Mouse (Mus musculus) megakaryocyte progenitor cell, adult 5-6 weeks (primary cell): ENCODE data around the gene Ncor1. TPM values are rescaled to one million over a fixed set of nuclear protein-coding genes. Genes with fewer than 3 reads are reported as not detected.

Experiments
- ATAC-seq: replicated peaks from 2 replicates; pipeline ENCODE4 v1.8.0; 2016; ENCODE audit warnings: mild to moderate bottlenecking, moderate TSS enrichment, inconsistent platforms; ENCODE audit not compliant: poor library complexity
- total RNA-seq, 2 experiments: library from RNA; stranded (forward) in 1 of 2; stranded (reverse) in 1 of 2; fragments of 157-497, 149-512 nt in 1 of 2; fragments of 200-1000 nt in 1 of 2; gene quantifications; 2 replicates each; pipeline versions ENCODE4 v1.2.3 to v1.2.4; 2015 to 2017

Gene Ncor1
- total RNA-seq, 2 experiments from 2014 or later = 211 to 377 TPM

DNA sequence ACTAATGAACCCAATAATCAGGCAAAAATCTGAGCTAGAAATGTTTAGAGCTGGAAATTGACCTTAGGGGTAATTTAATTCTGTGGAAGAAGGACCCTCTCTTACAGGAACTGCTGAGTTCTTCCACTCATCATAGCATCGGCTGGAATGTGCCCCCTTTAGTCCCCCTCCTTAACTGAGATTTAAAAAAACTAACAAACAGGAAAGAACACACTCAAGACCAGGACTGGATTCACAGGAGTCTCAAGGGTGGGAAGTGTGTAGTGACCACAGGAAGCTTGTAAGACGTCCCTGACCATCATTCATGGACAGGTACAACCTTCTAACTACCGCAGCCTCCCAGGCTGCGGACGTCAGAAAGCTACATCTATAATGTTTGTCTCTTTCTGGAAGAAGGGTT is 187.5 kb downstream of the Ncor1 start:
- no peak for ATAC-seq

GRCm38 (mm10) chr11:62269097-62269496 is 189.2 kb downstream of the Ncor1 start:
- ATAC-seq = no peak

DNA sequence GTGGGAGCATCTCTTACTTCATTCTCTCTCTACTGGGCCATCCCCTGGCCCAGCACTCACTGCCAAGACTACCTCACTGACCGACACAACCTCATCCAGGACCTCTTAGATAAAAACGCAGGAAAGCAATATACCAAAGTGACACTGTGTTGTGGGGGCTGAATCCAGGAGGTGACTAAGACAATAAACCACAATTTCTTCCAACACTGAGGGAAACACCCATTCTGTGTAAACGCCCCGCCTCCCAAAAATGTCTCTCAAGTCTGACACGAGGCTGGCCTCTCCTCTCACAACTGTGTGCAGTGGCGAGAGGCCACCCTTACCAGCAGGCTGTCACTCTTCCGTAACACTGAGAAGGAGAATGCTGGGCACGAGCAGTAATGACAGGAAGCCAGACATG is 190.0 kb downstream of the Ncor1 start:
- ATAC-seq = no peak

DNA sequence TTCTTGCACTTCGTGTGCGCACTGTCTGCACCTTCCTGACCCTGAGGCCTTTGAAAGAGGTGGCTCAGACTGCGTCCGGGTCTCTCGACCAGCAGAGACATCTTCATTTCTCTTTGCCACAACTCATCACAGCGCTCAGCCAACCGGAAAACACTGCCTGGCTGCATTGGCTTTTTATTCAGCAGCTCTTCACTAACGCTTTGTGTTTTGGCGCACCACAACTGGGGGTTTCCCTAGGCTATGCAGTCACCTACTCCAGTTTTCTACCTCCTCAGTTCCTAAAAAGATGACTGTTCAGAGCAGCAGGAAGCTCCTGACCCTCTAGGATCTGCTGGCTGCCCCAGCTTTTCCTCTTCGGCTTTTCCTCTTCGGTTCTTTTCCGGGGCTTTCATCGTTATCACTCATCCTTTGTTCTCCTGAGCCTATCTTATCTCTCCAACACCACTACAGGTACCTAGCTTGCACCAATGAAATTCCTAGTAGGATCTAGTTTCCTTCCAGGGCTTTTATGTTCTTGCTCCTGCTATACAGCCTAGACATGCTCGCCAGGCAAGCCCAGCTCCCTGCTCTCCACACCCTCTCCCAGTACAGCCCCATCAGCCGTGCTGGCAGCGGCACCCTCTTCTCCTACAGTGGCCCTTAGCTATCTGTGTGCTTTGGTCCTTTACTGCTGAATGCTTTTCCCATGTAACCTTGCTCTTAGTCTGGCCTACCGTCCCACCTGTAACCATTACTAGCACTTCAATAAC is 191.7 kb downstream of the Ncor1 start:
- no peak for ATAC-seq

Other genes starting within 250 kb of the Ncor1 start
- 0.42 and 1.1 TPM in 2 replicates for gene Adora2b, start 209.6 kb downstream of the Ncor1 start, total RNA-seq (2015)
- 0.27 and 0.50 TPM in 2 replicates for gene Adora2b, start 209.6 kb downstream of the Ncor1 start, total RNA-seq (2017)
- gene Zswim7, start 177.2 kb downstream of the Ncor1 start, total RNA-seq (2015) = 7.4 and 8.9 TPM in 2 replicates
- gene Zswim7, start 177.2 kb downstream of the Ncor1 start, total RNA-seq (2017) = 5.1 and 9.3 TPM in 2 replicates
- 7.1 and 8.5 TPM in 2 replicates for gene Ttc19, start 177.1 kb downstream of the Ncor1 start, total RNA-seq (2015)
- gene Ttc19, start 177.1 kb downstream of the Ncor1 start, total RNA-seq (2017) = 12.2 and 14.0 TPM in 2 replicates
- gene Pigl, start 81 bp downstream of the Ncor1 start, total RNA-seq (2015) = 6.5 and 9.2 TPM in 2 replicates
- 2.0 and 2.4 TPM in 2 replicates for gene Pigl, start 81 bp downstream of the Ncor1 start, total RNA-seq (2017)
- gene Cenpv, start 80.7 kb upstream of the Ncor1 start, total RNA-seq (2015) = 44.5 and 46.9 TPM in 2 replicates
- gene Cenpv, start 80.7 kb upstream of the Ncor1 start, total RNA-seq (2017) = 13.6 and 25.4 TPM in 2 replicates
- gene Ubb, start 92.6 kb upstream of the Ncor1 start, total RNA-seq (2015) = 1,569 and 1,579 TPM in 2 replicates
- 1,004 and 1,153 TPM in 2 replicates for gene Ubb, start 92.6 kb upstream of the Ncor1 start, total RNA-seq (2017)
- gene Trpv2, start 115.9 kb upstream of the Ncor1 start, total RNA-seq (2015) = 9.0 and 13.9 TPM in 2 replicates
- 10.5 and 12.9 TPM in 2 replicates for gene Trpv2, start 115.9 kb upstream of the Ncor1 start, total RNA-seq (2017)
- 3.6 and 4.9 TPM in 2 replicates for gene Lrrc75a, start 190.0 kb upstream of the Ncor1 start, total RNA-seq (2015)
- 2.2 and 4.5 TPM in 2 replicates for gene Lrrc75a, start 190.0 kb upstream of the Ncor1 start, total RNA-seq (2017)
- 16.7 and 22.6 TPM in 2 replicates for gene Mmgt2, start 190.1 kb upstream of the Ncor1 start, total RNA-seq (2015)
- 13.0 and 18.5 TPM in 2 replicates for gene Mmgt2, start 190.1 kb upstream of the Ncor1 start, total RNA-seq (2017)